Mouse (Mus musculus) thymus, postnatal 36 days (tissue): Measurements from ENCODE around the gene Polr2h.

Experiments
- DNase-seq, 2 experiments: peaks; one replicate each; pipeline ENCODE4 v3.0.0; 2022; ENCODE audit warnings: mixed read lengths in 2 of 2

Gene Polr2h

GRCm38 (mm10) chr16:20723247-20723646 is 5.8 kb downstream of the Polr2h start:
- no peak for DNase-seq

- DNase-seq: peak; percentile 23 to 31
Measured at GRCm38 (mm10) chr16:20724338-20724748, 6.9 kb downstream of the Polr2h start.

- DNase-seq: no peak
Measured at GRCm38 (mm10) chr16:20725321-20725720, 7.9 kb downstream of the Polr2h start.

DNA sequence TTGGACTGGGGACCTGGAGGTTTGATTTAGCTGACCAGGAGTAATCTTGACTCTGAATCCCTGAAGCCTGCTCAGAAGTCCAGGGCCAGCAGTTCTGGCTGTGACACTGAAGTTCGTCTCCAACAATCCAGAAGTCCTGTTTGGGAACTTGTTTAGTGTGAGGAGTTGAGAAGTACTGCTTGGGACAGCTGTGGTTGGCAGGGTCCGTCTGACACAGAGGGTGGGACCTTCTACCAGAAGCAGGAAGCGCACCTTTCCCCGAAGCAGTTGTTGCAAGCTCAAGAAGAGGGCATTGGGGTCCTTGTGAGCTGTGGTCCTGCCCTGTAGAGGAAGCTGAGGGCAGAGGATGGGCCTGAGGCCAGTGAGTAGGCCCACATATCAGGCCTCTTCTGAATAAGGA is 8.3 kb downstream of the Polr2h start:
- no peak for DNase-seq

GRCm38 (mm10) chr16:20726384-20726783 is 8.9 kb downstream of the Polr2h start:
- DNase-seq: no peak

GRCm38 (mm10) chr16:20730293-20730711 is 12.8 kb downstream of the Polr2h start:
- DNase-seq: no peak

DNA sequence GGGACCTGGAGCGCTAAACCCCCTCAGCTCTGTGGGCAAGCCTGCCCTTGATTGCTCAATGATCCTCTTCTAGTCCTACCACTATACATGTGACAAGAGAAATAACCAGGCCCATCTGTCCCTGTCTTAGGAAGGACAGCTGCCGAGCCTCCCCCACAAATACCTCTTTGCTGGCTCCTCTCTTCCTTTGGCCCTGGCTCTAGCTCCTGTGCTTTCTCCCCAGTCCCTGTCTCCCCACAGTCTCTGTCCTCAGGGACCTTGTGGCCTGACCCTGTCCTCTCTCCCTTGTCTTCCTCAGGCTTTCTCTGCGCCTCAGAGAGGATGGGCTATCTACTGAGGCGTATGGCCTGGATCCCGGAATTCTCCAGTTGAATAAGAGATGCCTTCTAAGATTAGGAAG is 14.2 kb downstream of the Polr2h start:
- no peak for DNase-seq

DNA sequence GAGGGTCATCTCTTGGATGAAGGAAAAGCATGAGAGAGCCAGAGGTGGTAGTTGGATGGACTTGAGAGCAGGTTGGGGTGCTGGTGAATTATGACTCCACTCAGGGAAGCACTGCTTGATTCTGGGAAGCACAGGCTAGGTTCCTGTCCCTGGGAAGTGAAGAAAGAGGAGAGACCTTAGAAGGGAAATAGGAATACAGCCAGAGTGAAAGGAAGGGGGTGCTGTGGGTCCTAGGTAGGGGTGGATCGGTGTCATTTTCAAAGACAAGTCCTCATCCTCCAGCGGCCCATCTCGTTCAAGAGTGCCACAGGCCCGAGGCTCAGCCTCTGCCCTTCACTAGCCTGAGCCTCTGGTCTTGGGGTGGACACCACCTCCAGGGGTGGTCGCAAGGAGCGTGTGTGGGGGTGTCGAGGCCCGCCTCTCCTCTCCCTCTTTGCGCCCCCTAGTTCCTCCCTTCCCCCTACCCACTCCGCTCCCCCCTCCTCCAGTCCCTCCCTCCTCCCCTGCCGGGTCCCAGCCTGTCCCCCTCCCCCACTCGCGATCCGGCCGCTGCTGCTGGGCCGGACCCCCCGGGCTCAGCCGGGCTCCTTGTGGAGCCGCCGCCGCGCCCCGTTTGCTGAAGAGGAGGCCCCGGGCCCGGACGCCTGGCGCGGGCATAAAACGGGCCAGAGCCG is 14.9 kb downstream of the Polr2h start:
- DNase-seq: no peak

DNA sequence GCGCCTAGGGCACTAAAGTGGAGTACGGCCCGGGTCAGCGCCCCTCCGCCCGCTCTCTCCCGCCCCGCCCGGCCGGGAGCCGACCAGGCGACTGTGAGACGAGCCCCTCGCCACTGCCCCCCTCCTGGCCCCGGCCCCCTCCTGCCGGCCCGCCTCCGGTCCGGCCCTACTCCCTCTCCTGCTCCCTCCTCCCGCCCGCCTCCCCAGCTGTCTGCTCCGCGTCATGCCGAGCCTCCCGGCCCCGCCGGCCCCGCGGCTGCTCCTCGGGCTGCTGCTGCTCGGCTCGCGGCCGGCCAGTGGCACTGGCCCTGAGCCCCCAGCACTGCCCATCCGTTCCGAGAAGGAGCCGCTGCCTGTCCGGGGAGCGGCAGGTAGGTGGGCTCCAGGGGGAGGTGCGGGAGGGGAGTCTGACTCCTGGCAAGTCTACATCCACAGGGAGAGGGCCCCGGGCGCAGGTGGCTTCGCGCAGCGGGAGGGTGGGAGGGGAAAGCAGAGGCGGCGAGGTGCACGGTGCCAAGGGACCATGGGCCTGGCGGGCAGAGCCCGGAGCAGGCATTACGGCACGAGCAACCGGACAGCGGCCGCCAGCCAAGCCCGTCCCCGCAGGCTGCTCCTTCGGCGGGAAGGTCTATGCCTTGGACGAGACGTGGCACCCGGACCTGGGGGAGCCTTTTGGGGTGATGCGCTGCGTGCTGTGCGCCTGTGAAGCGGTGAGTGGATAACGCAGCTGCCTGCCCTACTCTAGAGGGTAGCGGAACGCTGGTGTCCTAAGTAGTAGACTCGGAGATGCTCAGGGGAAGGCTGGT is 15.7 kb downstream of the Polr2h start, which contains the start of gene Chrd:
Gene Chrd, plus strand, starts transcription at position 203 of the 806 bp plus-strand sequence.
- DNase-seq: no peak

GRCm38 (mm10) chr16:20733731-20734730 is 16.6 kb downstream of the Polr2h start, which contains the start of gene Thpo:
Thpo (minus strand) TSS chr16:20734511.
- DNase-seq: no peak

GRCm38 (mm10) chr16:20735651-20736050 is 18.2 kb downstream of the Polr2h start:
- no peak for DNase-seq

- no peak for DNase-seq
Measured at GRCm38 (mm10) chr16:20736168-20736567, 18.7 kb downstream of the Polr2h start.

GRCm38 (mm10) chr16:20736823-20737222 is 19.4 kb downstream of the Polr2h start:
- no peak for DNase-seq

DNA sequence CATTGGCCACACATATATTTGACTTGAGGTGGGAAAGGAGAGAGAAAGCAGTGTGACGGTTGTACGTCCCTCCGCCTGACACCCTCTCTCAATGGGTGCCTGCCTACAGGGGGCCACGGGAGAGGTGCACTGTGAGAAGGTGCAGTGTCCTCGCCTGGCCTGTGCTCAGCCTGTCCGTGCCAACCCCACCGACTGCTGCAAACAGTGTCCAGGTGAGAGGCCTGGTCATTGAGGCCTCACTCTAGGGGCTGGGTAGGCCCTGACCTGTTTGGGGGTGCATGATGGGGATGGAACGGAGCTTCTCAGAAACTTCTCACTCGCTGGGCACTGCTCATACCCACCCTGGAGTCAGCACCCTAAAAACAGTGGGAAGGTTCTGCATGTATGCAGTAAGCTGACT is 22.4 kb downstream of the Polr2h start:
- no peak for DNase-seq

DNA sequence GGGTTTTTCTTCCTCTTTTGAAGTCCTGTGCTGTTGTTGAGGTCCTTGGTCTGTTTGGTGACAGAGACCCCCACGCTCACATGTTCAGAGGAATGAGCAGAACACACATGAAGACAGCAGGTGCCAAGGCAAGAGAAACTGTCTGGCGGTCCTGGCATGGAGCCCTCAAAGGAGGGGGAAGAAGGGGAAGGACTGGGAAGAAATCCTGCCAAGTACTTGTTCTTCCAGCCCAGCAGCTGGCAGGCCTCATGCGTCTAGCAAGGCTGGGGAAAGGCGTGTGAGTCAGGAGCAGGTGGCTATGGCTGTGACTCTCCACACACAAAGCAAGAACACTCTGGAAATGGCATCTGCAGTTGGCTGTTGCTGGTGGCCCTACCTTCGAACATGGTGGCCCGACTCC is 29.2 kb downstream of the Polr2h start:
- DNase-seq: no peak

GRCm38 (mm10) chr16:20750518-20750917 is 33.1 kb downstream of the Polr2h start:
- no peak for DNase-seq

DNA sequence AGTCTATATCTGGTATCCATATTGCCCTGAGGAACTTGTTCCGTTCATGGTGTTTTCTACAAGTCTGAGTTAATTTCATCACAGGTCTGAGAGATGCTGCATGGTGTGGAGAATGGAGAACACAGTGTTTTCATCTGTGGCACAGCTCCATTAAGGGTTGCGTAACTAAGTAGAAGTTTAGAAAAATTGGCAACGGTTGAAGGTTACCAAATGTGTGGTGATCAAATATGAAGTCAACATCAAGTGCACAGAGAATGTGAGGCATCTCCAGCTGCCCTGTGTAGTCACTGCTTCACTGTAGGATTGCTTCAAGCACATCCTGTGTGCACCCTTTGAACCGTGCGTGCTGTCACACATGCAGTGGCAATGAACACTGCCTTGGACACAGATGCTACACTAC is 38.6 kb downstream of the Polr2h start:
- DNase-seq: no peak

- DNase-seq: no peak
Measured at GRCm38 (mm10) chr16:20757385-20757784, 39.9 kb downstream of the Polr2h start.

DNA sequence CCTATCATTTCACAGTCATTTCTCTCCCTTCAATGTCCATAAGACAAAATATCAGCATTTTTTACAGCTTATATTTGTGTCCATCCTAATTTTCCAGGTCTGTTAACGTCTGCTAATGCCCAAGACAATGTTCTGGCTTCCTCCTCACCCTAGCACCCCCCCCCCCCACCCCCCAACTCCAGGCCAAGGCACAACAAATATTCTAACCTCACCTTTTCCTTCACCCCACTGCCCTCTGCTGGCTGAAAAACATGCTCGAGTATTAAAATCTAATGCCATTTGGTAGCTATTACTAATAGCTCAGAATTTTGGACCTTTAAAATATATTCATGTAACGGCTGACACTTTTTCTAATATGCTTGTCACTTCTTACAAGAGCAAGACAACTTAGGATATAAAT is 44.2 kb downstream of the Polr2h start:
- peak in 1 of 2 experiments; percentile 13 for DNase-seq

- DNase-seq: peak; percentile 42 to 51
Measured at GRCm38 (mm10) chr16:20765244-20765643, 47.8 kb downstream of the Polr2h start.
